Mouse (Mus musculus) testis, adult 2 months (tissue): ENCODE data around the gene Col1a2. TPM values are rescaled to one million over a fixed set of nuclear protein-coding genes. Genes with fewer than 3 reads are reported as not detected.
A peak's percentile ranks its signal among the peaks of the same experiment; 100 is the strongest.

Experiments used
- H3K27ac ChIP-seq: fragments of 200-500 bp; 2 replicates; pipeline ENCODE4 v1.5.1; 2012; ENCODE audit warnings: low read depth, low read length; ENCODE audit not compliant: control insufficient read depth, insufficient read depth
- H3K27me3 ChIP-seq: fragments of 200-500 bp; 2 replicates; pipeline ENCODE4 v1.6.1; 2012; ENCODE audit warnings: mild to moderate bottlenecking, low read length, moderate library complexity; ENCODE audit not compliant: control insufficient read depth, insufficient read depth
- H3K36me3 ChIP-seq: fragments of 200-500 bp; 2 replicates; pipeline ENCODE4 v1.6.1; 2012; ENCODE audit warnings: mild to moderate bottlenecking, low read length; ENCODE audit not compliant: control insufficient read depth, insufficient read depth
- H3K4me1 ChIP-seq: fragments of 200-500 bp; 2 replicates; pipeline ENCODE4 v1.6.1; 2012; ENCODE audit warnings: low read length; ENCODE audit not compliant: control insufficient read depth, insufficient read depth
- H3K4me3 ChIP-seq: fragments of 200-500 bp; 2 replicates; pipeline ENCODE4 v1.5.1; 2012; ENCODE audit warnings: low read depth, mild to moderate bottlenecking, low read length, moderate library complexity, mixed read lengths; ENCODE audit not compliant: control insufficient read depth
- CTCF ChIP-seq: fragments of 200-500 bp; IDR thresholded peaks from 2 replicates; pipeline ENCODE4 v1.5.1; 2012; ENCODE audit warnings: low read depth, mild to moderate bottlenecking, inconsistent platforms, low read length, moderate library complexity; ENCODE audit not compliant: control insufficient read depth, insufficient read depth, insufficient replicate concordance
- POLR2A ChIP-seq: fragments of 200-500 bp; IDR thresholded peaks from 2 replicates; pipeline ENCODE4 v1.6.1; 2012; ENCODE audit warnings: low read depth, mild to moderate bottlenecking, inconsistent platforms, low read length, moderate library complexity; ENCODE audit not compliant: control insufficient read depth
- polyA plus RNA-seq: library from polyadenylated mRNA; depleted of rRNA; stranded (reverse); fragments of >200 nt; gene quantifications from 2 replicates; pipeline ENCODE4 v1.2.3, GENCODE M21; 2012

The Col1a2 gene
- polyA plus RNA-seq, 1 experiment: 23.3 TPM

DNA sequence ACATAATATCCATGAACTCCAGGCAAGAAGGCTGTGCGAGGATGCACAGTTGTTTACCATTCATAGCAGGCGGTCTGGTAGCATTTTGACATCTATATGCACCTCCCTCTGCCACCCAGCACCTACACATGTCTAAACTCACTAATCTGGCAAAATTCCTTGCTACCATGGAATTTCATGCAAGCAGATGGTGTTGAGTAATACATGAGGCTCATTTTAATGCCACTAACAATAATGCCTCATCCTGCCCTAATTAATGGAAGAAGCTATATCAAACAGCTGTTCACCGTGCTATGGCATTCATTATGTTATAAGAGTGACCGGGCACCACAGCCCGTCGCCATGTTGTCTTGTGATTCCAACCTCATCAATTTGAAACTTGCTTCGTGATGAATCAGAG, 23.8 kb downstream of the Col1a2 start:
- no peaks in the 10 kb centered on the region for H3K27me3 ChIP-seq
- H3K4me3 ChIP-seq: no peak overlapping the region
- H3K4me1 ChIP-seq: no peaks in the 10 kb centered on the region
- no peak overlapping the region for H3K27ac ChIP-seq
- TF ChIP-seq POLR2A (no peak), CTCF (no peak)
- no peaks in the 10 kb centered on the region for H3K36me3 ChIP-seq

DNA sequence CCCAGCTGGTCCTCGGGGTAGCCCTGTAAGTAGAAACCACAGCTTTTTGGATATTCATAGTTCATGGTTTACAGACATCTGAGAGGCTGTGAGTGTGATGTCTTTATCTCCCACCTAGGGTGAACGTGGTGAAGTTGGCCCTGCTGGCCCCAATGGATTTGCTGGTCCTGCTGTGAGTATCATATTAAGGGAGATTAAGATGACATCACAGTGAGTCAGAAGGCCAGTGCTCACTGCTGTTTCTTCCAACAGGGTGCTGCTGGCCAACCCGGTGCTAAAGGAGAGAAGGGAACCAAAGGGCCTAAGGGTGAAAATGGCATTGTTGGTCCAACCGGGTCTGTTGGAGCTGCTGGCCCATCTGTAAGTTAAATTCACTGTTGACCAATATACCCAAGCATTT, 26.4 kb downstream of the Col1a2 start:
- Histone ChIP-seq H3K4me3 (no peak overlapping the region), H3K36me3 (no peaks in the 10 kb centered on the region), H3K4me1 (no peaks in the 10 kb centered on the region), H3K27me3 (no peaks in the 10 kb centered on the region), H3K27ac (no peak overlapping the region)
- no peak for TF ChIP-seq CTCF
- TF ChIP-seq POLR2A: no peak

- Histone ChIP-seq H3K4me3 (no peak overlapping the region), H3K27me3 (no peaks in the 10 kb centered on the region), H3K27ac (no peak overlapping the region), H3K4me1 (no peaks in the 10 kb centered on the region), H3K36me3 (no peaks in the 10 kb centered on the region)
- TF ChIP-seq POLR2A: no peak
- no peak for TF ChIP-seq CTCF
These were observed 28.3 kb downstream of the Col1a2 start for GRCm38 (mm10) chr6:4532898-4533297.

DNA sequence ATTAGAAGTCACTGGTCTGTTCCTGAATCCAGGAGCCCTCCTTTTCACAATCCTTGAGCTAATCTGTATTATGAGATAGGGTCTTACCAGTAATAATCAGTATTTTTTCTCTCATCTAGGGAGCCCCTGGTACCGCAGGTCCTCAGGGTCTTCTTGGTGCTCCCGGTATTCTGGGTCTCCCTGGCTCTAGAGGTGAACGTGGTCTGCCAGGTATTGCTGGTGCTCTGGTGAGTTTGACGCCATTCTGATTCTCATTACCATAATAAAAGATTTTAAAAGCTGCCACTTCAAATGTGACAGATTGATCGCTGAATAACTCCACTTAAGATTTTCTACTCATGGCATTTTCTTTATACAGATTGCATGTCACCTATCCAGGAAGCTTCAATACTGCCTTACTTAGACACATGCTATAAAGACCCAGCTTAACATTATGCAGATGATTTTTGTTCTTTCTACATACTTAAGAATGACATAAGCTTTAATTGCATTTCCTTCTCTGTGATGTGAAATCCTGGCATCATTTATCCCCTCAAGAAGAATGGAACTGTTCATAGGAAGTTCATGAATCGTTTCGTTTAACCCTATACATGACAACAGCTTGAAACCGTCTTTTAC, 30.0 kb downstream of the Col1a2 start:
- Histone ChIP-seq H3K4me3 (no peak overlapping the region), H3K27me3 (no peaks in the 10 kb centered on the region), H3K27ac (no peak overlapping the region), H3K36me3 (no peaks in the 10 kb centered on the region), H3K4me1 (no peaks in the 10 kb centered on the region)
- TF ChIP-seq POLR2A: no peak

- no peak for TF ChIP-seq POLR2A
- TF ChIP-seq CTCF: no peak
- no peak overlapping the region for H3K4me3 ChIP-seq
- no peaks in the 10 kb centered on the region for H3K36me3 ChIP-seq
- H3K27me3 ChIP-seq: no peaks in the 10 kb centered on the region
- H3K4me1 ChIP-seq: no peaks in the 10 kb centered on the region
- no peak overlapping the region for H3K27ac ChIP-seq
These were observed 37.5 kb downstream of the Col1a2 start for GRCm38 (mm10) chr6:4541926-4542715.

DNA sequence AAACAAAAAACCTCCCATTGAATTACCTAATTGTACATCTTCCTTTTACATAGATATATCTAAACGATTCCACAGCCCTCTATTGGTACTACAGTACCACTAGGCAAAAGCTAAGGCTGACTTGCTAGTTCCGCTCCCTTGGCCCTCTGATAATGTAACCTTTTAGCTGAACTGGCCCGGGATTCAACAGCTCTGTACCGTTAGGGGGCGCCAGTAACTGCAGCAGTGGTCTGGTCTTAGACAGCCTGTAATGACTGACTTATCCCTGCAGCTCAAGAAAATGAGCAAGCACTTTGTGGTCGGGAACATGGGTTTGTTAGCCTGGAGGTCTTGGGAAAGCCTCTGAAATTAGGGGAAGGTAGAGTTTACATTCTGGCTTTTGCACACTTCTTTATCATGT, 39.9 kb downstream of the Col1a2 start:
- Histone ChIP-seq H3K4me3 (no peak overlapping the region), H3K4me1 (no peaks in the 10 kb centered on the region), H3K36me3 (no peaks in the 10 kb centered on the region), H3K27me3 (no peaks in the 10 kb centered on the region), H3K27ac (no peak overlapping the region)
- TF ChIP-seq CTCF: peak; percentile 42; the same call in 1 of the 2 replicates
- no peak for TF ChIP-seq POLR2A

DNA sequence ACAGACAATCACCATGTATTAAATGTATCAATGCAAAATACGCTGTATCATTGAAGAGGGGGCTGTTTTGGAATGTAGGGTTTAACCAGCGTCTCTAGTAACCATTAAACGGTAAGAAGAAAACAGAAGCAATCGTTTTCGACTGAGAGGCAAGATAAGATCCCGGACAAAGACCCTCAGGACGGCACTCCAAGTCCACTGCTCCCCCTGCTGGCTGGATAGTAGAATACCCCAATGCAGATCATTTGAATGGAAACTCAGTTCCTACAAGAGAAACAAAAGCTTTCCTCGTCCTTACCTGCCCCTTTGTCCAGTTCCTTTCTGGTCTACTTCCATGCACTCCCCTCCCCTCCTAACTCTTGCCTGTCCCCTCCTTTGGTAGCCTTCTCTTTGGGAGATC, 41.1 kb downstream of the Col1a2 start:
- Histone ChIP-seq H3K27me3 (no peaks in the 10 kb centered on the region), H3K4me1 (no peaks in the 10 kb centered on the region), H3K4me3 (no peak overlapping the region; the same call in 1 of the 2 replicates), H3K36me3 (no peaks in the 10 kb centered on the region), H3K27ac (no peak overlapping the region)
- TF ChIP-seq CTCF: peak; percentile 63; the same call in 1 of the 2 replicates
- no peak for TF ChIP-seq POLR2A

GRCm38 (mm10) chr6:4548894-4549293, 44.3 kb downstream of the Col1a2 start:
- Histone ChIP-seq H3K27ac (no peak overlapping the region), H3K27me3 (no peaks in the 10 kb centered on the region), H3K4me1 (no peaks in the 10 kb centered on the region), H3K4me3 (no peak overlapping the region), H3K36me3 (no peaks in the 10 kb centered on the region)
- TF ChIP-seq CTCF (no peak), POLR2A (no peak)
